Mouse (Mus musculus) mature B cell (primary cell): ENCODE measurements around the gene Pcare.
"Not testable (repeated sequence)": the region's sequence is repeated elsewhere in the genome, so short reads cannot be mapped to it uniquely, and the experiment has no call there.

ENCODE experiments used
- in situ Hi-C: fragments of 300-500 bp; cut with MboI; formaldehyde crosslinking; loops from 2 replicates; pipeline ENCODE4 v1.14.3; 2019

Gene Pcare

DNA sequence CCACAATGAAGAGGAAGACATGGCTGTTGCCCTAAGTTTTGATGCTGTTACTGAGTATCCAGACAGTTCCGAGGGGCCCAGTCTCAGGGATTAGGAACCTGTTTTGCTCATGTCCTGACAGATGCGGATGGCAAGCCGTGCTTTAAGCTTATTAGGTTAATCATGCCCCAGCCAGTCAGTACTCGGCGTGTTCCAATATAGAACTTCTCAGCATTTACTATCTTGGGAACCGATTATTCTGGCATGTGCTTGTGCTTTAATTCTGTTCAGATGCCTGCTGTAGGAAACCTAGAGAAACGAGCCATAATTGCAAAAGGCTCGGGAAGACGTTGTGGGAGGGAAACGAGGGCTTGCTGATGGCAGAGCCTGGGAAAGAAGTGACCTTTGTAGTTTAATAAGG lies at the start of gene Pcare:
TSS of gene Pcare (minus strand) at position 64 of the 400 bp plus-strand sequence.
- in situ Hi-C loops, result no loop called here

DNA sequence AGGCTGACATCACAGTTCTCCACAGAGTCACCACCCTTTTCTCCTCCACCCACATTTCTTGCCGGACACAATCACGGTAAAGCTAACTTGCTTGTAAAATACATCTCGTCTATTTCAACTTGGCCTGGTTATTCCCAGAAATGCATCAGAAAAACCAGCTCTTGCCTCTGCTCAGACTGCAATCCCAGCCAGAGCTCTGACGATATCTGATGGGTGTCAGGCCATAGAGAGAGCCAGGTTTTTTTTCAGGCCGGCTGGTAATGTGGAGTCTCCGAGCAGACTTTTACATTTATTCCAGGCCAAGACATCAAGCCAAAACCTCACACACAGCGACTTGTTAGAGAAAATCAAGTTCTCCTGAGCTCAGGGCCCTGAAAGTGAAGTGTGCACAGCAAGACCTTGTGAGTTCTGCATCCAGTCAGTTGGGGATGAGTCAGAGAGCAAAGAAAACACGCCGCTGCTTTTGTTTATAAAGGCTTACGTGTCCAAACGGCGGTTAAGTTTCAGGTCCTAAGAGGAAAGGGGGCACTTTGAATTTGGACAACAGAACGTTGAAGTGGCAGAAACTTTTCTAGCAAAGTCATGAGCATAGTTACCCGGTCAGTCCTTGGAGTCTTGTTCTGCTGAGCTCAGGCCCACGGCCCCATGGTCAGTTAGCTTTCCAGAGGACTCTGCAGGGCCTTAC lies 43.0 kb upstream of the Pcare start:
- in situ Hi-C loops, result no loop called here

DNA sequence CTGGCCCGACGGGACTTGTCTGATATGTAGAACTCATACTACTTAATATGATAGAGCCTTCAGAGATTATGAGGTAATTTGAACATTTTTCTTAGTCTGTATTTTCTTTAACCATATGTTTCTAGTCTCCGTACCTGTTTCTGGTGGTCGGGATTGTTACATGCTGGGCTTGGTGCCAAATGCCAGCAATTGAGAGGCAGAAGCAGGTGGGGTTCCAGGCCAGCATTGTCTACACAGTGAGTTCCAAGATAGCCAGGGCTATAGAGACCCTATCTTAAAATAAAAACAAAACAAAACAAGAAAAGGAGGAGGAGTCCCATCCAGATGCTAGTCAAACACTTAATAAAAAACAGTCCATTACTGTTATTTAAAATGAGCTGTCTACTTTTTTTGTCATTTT lies 38.9 kb upstream of the Pcare start:
- in situ Hi-C loops, result no loop called here

DNA sequence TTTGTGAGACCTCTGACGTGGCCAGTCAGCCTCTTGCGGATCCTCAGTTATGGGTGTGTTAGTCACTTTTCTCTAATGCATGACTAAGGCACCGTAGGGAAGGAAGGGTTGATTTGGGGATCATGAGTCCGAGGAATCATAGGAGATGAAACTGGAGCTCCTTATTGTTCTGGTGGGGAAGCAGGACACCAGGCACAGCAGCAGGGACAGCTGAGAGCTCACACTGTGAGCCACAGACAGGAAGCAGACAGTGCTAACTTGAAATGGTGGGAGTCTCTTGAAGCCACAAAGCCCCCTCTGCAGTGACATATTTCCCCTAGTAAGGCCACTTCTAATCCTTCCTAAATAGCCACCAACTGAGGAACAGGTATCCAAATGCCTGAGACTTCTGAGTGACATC lies 38.4 kb upstream of the Pcare start:
- in situ Hi-C loops, result no loop called here

DNA sequence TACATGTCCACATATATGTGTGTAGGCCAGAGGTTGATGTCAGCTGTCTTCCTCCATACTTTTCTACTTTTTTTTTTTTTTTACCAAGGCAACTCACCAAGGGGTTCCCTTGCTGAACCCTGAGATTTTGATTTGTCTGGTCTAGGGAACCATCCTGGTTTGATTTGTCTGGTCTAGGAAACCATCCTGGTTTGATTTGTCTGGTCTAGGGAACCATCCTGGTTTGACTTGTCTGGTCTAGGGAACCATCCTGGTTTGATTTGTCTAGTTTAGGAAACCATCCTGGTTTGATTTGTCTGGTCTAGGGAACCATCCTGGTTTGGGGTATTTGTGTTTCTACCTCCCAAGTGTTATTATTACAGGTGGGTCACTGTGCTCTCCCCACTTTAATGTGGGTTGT lies 33.8 kb upstream of the Pcare start:
- in situ Hi-C loops, result no loop called here

DNA sequence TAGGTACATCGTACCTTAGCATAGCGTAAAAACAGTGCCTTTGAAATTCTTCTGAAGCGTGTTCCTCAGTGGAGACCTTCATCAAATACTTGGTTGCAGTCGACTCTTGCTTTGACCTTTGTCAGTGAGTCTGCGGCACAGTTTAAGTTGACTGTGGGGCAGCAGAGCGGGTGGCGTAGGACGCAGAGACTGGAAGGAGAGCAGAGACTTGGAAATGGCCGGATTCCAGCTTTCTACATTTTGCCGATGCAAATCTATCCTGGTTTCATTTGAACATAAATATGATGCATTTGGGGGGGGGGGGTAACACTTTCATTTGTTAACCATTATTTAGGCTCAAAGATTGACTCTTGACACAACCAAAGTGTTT lies 30.7 kb upstream of the Pcare start:
- in situ Hi-C loops, result no loop called here

DNA sequence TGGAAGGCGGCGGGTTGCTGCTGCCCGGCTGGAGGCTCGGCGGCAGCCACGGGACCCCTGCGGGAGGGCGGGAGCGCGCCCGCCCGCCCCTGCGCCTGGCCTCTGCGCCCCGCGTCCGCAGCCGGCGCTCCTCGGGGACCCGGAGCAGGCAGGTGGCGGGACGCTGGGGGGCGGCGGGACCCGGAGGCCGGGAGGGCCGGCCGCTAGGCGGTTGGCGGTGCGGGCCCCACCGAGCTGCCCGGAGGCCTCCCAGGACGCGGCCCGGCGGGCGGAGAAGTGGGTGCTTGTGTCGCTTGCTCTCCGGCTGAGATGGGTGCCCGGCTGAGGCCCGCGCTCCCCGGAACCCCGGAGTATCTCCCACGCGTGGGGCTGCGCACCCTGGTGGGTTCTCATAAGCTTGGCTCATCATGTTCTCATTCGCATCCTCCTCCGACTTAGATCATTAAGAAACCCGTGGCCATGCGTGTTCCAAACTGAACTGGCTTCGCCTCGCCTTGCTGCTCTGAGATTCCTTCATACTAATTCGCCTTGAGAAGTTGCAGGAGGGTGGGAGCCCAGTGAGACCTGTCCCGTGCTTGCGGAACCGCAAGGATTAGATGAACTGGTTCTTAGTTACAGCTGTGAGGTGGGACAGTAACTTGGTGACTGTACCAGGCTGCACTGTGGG lies 30.1 kb upstream of the Pcare start:
- in situ Hi-C loops, result no loop called here

DNA sequence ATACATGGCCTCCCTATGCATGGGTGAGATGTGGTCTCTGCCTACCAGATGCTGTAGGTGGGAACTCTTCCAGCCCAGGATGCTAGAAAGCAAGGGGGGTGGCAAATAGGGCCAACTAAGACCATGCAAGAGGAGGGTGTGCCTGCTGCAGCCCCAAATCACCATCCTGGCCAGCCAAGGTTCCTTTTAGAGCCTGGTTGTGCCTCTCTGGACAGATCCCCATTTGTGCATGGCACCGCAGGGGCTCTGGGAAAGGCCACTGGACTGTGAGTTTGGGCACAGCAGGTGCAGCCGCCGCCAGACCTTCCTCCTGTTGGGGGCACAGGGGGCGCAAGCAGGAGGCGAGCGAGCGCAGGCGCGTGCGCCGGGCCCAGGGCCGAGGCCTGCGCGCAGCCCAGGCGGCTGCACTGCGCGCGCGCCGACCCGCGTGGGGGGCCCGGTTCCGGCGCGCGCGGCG lies 29.6 kb upstream of the Pcare start:
- in situ Hi-C loops, result no loop called here

DNA sequence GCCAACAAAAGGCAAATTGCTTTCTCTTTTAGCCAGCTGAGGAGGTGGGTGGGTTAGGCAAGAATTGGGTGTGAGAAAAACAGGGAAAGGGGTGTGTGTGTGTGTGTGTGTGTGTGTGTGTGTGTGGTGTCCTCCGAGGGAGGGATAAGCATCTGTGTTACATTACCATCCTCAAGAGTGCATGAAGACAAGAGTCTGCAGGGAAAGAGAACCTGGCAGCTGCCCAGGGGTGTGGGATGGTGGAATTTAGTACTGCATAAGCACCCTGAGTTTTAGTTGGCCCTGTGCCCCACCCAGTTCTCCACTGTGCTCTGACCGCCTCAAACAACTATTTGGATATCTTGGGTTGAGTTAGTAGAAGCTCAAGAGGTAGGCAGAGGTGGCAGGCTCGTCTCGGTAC lies 28.3 kb upstream of the Pcare start:
- in situ Hi-C loops, result no loop called here

DNA sequence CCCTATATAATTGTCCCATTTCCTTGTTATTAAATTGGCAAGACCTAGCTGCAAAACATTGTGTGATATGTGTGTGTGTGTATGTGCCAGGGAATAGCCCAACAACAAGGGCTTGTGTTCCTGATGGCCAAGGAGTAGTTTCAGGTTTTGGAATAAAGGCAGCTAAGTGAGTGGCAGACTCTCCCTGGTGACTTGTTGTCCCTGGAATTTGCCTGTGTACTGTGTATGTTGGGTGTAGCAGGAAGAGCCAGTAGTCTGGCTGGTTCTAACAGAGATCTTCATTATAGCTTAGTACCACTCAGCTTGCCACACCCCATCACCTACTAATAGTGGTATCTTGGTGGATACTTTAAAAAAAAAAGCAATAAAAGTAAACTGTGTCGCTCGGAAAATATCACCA lies 27.8 kb upstream of the Pcare start:
- in situ Hi-C loops, result no loop called here

DNA sequence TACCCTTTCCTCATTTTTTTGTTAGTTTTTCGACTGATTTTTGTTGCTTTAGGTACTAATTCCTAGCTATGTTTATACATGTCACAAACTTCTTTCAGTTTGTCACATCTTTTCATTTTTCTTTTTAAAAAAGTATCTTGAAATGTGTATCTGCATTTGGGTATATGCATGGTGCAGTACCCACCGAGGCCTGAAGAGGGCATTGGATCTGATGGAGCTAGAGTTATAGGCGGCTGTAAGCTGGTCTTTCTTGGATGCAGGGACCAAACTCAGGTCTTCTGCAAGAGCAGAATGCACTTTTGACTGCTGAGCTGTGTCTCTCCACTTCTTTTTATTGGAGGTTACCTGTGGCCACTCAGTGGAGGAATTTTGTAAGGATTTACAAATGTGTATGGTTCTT lies 26.0 kb upstream of the Pcare start:
- in situ Hi-C loops, result no loop called here

DNA sequence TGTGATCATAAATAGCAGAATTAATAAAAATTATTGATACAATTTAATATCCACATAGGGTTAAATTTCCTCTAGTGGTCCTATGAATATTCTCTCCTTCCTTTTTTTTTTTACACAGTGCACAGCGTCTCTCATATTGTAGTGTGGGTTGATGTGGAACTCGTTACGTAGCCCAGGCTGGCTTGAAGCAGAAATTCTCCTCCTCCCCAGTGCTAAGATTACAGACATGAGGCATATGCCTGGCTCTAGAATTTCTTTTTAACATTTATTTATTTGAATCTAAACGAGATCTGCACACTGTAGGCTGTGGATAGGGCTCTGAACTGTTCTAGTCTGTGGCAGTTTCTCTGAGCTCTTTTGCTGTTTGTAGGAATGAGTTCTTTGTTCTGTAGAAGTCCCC lies 22.6 kb upstream of the Pcare start:
- in situ Hi-C loops, result no loop called here

DNA sequence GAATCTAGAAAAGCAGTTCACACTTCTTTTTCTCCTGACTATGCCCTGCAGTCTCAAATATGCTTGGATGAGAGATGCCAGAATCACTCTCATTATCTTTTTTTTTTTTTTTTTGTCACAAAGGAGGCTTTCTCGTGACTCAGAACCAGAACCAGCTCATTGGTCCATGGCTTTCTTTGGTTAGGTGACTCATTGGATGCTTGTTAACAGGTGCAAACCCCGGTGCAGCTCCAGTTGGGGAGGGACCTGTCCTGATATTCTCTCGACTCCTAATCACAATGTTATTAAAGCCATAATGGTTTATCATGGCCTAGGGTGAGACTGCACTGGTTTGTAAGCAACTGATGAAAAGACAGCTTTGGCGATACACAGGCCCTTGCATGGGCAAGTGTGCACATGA lies 21.5 kb upstream of the Pcare start:
- in situ Hi-C loops, result no loop called here

DNA sequence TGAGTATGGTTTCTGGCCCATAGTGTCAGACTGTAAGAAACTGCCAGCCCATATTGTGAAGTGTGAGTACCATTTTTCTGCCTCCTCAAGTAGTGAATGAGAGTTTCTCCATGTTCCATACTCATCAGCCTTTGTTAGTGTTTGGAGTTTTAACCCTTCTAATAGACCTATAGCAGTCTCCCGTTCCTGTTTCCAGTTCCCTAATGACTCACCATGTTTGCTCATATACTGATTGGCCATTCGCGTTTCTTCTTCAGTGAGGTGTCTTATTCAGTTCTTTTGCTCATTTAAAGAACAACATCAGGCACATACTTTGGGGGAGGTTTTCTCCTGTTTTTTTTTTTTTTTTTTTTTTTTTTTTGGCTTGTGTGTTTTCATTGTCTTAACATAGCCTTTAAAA lies 18.0 kb upstream of the Pcare start:
- in situ Hi-C loops, result no loop called here

DNA sequence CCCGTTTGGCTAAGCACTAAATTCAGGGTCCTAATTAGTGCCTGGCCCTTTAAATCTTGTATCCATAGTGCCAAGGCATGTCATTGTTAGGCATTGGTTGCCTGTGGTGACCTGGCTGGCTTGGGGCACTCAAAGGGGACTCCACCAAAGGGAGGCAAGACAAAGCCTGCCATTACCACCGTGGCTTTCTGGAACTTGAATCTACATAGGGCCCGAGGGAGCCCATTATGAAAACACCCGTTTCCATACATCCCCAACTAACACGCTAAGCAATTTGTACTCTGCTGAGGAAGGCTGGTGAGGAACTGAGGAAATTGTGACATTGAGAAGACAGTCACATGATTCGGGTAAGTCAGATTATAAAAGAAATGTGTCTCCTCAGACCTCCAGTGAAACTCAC lies 16.9 kb upstream of the Pcare start:
- in situ Hi-C loops, result no loop called here

DNA sequence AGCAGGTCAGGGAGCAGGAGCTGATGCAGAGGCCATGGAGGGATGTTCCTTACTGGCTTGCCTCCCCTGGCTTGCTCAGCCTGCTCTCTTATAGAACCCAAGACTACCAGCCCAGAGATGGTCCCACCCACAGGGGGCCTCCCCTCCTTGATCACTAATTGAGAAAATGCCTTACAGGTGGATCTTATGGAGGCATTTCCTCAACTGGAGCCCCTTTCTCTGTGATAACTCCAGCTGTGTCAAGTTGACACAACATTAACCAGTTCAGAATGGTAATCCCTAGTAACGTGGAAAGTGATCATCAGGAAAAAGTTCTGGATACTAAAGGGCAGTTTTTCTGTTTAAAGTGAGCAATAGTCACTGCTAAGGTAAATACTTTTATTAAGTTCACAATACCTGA lies 15.5 kb upstream of the Pcare start, which contains the start of gene Clip4:
TSS of gene Clip4 (plus strand) at position 301 of the 400 bp plus-strand sequence.
- in situ Hi-C loops, result not testable (repeated sequence)

DNA sequence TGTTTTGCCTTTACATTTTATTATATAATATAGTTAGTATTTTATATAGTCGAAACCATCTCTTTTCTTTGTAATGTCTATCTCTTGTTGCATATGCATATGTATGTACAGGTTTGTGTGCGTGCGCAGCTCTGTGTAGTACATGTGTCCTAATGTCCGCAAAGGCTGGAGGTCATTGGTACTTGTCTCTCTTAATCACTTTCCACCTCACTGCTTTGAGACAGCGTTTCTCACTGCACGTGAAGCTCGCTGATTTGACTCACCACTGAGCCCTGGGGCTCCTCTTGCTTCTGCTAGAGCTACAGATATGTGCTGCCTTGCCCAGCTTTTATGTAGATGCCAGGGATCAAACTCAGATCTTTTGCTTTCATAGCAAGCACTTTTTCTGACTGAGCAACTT lies 7.8 kb upstream of the Pcare start:
- in situ Hi-C loops, result no loop called here

DNA sequence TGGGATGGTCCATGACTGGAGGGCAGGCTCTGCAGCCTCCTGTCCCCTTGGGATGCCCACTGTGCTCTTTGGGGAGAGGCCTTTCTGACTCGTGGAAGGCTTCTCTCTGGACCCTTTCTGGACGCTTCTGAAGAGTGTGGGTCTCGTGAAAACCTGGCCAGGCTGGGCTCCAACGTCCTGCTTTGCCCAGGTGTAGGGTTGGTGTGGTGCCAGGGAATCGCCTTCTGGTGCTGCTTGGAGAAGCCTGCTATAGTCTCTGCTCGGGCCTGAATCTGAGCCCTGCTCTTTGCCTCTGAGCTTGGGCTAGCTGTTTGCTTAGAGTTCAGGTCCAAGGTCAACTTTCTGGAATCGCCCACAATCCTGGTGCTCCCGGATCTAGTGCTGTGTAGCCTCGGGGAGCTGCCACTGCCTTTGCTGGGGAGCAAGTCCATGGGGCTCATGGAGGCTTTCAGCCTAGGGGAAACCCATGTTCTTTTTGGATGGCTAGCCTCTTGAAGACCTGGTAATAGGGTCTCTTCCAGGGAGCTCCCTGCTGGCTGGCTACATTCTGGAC lies 3.0 kb downstream of the Pcare start:
- in situ Hi-C loops, result no loop called here

DNA sequence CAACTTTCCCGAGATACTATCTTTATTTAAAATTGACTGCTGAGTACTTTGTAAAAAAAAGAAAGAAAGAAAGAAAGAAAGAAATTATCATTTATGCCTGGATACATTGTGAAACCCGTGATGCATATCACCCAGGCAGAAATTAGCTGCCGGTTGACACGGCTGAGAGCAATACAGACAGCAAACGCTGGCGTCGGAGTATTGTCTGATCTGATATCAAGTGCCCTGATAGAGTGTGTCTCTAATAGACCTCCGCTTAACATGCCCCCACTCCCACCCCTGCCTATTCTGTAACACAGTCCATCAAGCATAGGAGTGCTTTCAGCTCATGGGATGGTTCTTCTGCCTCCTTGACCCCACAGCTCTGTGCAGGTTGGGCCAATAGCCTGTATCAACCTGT lies 5.1 kb downstream of the Pcare start:
- in situ Hi-C loops, result no loop called here

DNA sequence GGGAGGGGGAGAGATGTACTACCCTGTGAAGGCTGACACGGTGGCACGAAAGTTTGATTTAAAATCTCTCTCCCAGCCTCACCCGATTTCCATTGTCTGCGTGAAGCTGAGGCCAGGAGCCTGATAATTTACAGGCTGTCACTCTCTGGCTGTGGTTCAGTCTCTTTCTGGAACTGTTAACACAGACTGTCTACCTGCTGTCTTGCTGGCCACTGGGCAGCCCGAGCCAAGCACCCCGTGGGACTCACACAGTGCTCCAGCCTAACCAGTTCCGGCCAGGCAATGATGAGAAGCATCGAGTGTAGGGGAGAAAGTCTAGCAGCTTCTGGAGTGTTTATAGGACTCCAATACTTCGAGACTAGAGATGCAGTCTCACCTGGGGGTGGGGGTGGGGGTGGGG lies 6.6 kb downstream of the Pcare start:
- in situ Hi-C loops, result no loop called here

DNA sequence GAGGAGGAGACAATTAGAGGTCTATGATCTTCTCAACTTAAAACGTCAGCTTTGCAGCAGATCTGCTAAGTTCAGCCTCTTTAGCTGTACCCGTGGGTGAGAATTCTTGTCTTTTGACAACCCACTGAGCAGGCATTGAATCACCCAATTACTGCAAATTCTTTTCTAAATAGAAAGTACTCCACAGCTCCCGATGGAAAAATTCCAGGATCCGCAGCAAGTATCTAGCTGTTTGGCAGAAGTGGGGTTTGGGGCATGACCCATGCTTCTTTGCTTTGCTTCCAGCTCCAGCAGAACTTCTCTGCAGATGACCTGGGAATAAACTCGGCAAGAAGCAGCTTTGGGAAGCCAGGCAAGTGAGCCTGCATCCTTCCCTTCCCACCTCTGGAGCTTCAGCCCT lies 9.8 kb downstream of the Pcare start:
- in situ Hi-C loops, result no loop called here

DNA sequence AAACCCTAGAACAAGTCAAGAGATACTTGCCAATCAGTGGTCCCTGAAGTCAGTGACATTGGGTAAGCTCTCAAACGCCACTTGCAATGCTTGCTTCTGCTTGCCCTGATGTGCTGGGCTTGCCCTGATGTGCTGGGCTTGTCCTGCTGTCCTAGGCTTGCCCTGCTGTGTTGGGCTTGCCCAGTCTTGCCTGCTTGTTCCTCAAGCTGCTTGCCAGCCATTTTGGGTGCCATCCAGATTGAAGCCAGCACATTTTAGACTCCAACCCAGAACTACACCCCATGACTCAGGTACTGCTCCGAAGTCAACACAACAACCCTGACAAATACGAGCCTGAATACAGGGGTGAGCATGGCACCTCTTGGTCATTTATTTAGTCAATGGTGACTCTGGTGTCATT lies 10.5 kb downstream of the Pcare start:
- in situ Hi-C loops, result no loop called here

DNA sequence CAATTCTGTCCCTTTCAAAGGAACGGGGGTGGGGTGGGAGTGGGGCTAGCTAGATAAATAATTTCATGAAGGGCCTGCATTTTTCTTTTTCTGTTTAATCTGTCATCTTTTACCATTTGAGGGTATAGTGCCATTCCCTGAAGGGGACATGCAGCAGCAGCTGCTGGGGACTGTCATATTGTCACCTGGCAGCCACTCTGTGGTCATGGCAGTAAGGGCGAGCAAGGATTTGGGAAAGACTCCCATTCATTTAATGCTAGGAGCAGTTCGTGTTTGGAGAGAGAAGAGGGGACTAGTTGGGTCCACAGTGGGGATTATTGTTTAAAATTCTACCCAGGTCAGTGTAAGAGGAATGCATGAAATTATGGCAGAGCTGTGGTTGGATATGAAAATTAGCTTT lies 16.3 kb downstream of the Pcare start:
- in situ Hi-C loops, result no loop called here

DNA sequence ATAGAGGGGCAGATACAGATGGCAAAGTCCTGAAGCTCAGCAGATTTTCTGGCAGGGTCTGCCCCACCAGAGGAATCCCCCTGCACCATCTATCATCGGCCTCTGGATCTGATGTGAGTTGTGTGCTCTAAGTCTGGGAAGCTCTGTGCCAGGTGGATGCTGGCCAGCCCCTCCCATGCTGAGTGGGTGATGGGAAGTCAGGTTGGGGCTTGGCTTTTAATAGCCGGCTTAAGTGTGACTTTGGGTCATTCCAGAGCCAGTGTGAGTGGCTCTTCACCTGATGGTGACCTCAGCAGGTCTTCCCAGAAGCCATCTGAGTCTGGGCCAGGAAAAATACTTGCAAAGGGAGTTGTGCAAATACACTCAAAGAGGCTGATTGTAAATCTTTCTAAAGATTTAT lies 22.0 kb downstream of the Pcare start:
- in situ Hi-C loops, result no loop called here
